Mouse (Mus musculus) heart, adult 2 months (tissue): ENCODE data around the gene Celf3.
A peak's percentile ranks its signal among the peaks of the same experiment; 100 is the strongest.

Source experiments
- CTCF ChIP-seq: fragments of 200-600 bp; IDR thresholded peaks from 2 replicates; pipeline ENCODE4 v1.8.1; 2022; ENCODE audit warnings: antibody characterized with exemption, mild to moderate bottlenecking, moderate library complexity
- POLR2A ChIP-seq: fragments of 200-500 bp; IDR thresholded peaks from 2 replicates; pipeline ENCODE4 v1.6.1; 2011; ENCODE audit warnings: mild to moderate bottlenecking, low read depth, low read length, control low read depth; ENCODE audit not compliant: insufficient read depth

DNA sequence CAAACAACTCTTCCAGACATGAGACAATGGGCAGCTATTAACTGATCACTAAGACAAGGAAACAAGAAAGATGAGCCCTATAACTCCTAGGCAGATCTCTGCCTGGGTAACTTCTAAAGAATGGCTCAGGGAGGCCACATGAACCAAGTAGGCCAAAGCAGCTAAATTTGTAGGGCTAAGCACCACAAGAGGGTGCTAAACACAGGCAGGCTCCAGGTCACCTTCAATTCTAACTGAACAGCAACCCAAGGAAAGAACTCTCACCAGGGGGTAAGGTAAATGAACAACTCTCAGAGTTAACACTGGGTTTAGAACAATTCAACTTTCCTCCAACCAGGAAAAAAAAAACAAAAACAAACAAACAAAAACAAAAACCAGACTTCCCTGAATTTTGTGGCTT, 55.9 kb downstream of the Celf3 start:
- TF ChIP-seq POLR2A, result no peak
- peak; percentile 70 for TF ChIP-seq CTCF
